Mouse (Mus musculus): Measurements from ENCODE around the gene St6gal1.

Gene St6gal1

GRCm38 (mm10) chr16:23223871-23224469 is 570 bp upstream of the St6gal1 start:
- DNase-seq (ENCODE audit: low spot score), result no peak

GRCm38 (mm10) chr16:23225069-23225721 is 655 bp downstream of the St6gal1 start:
- peak; percentile 74 for DNase-seq (ENCODE audit: low spot score)

- DNase-seq (ENCODE audit: low spot score), result peak; percentile 61
Observed at GRCm38 (mm10) chr16:23225821-23226600, 1.5 kb downstream of the St6gal1 start.

- peak; percentile 51 for DNase-seq (ENCODE audit: low spot score)
Observed at GRCm38 (mm10) chr16:23226601-23227351, 2.2 kb downstream of the St6gal1 start.

GRCm38 (mm10) chr16:23227851-23228250 is 3.3 kb downstream of the St6gal1 start:
- DNase-seq (ENCODE audit: low spot score), result no peak

- no peak for DNase-seq (ENCODE audit: low spot score)
Observed at GRCm38 (mm10) chr16:23228486-23228885, 3.9 kb downstream of the St6gal1 start.

DNA sequence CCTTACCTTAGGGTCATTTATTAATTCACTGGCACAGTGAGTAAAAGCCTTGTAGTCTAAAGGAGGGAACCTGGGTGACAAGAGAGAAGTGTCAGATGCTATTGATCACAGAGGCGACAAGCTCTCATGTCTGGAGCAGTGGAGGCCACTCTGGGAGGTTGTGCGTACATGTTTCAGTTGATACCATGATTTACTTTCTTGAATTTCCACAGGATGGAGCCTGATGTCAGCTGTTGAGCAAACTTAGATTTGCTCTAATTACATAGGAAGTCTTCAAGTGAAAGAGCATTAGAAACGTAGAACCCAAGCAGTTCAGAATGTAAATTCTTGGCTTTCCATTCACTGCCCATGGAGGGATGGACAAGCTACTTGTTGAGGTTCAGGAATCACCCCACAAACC is 5.4 kb downstream of the St6gal1 start:
- DNase-seq (ENCODE audit: low spot score), result no peak

- no peak for DNase-seq (ENCODE audit: low spot score)
Observed at GRCm38 (mm10) chr16:23231168-23231567, 6.6 kb downstream of the St6gal1 start.

DNA sequence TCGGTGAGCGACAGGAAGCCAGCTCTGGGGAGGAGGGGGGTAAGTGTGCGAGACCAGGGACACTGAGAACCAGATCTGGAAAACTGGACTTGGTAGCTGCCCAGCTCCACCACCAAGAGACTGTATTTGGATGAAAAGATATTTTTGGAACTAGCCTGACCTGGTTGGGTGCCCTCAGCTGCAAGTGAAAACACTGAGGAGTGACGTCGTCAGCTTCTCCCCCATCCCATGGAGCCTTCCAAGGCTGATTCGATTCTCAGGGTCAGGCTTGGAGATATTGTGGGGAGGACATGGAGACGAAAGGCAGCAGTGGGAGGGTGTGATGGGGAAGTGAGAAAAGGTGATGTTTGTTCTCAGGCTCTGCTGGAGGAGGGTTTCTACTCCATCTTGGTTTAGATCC is 8.2 kb downstream of the St6gal1 start:
- no peak for DNase-seq (ENCODE audit: low spot score)

DNA sequence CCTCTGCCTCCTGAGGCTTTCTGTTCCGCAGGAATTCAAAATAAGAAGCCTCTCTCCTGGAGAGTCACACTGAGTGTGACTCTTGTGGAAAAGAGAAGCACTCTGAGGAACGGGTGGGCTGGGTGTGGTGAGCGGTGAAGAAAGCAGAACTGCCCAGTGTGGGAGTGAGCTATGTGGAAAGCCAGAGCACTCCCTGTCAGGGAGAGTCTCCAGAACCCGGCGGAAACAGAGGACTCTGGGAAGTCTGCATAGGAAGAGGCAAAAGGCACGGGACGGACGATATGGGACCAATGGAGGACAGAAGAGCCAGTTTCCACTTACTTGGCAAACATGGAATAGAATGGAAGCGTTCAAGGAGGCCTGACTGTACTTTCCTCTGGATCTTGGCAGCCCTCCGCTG is 9.0 kb downstream of the St6gal1 start:
- DNase-seq (ENCODE audit: low spot score), result peak; percentile 56

DNA sequence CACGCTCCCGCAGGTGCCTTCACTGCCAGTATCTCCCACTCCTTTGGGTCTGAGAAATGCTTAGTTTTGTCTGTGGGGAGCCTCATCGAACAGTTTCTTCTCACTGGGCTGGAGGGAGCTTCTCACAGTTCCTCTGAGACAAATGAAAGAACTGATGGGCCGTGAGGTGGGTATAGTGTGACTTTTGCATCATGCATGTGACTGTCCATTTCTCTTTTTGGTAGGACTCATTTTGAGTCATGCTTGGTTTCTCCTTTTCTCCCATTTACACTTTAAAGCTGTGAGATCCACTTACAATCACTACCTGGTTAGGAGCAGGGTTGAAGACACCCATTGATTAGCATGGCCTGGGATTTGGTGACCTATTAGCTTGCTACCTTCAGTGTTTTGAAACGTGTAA is 10.0 kb downstream of the St6gal1 start:
- DNase-seq (ENCODE audit: low spot score), result no peak

- DNase-seq (ENCODE audit: low spot score), result no peak
Observed at GRCm38 (mm10) chr16:23235173-23235694, 10.7 kb downstream of the St6gal1 start.

- peak; percentile 66 for DNase-seq (ENCODE audit: low spot score)
Observed at GRCm38 (mm10) chr16:23239583-23239982, 15.0 kb downstream of the St6gal1 start.

GRCm38 (mm10) chr16:23240049-23240949 is 15.8 kb downstream of the St6gal1 start:
- peak; percentile 93 for DNase-seq (ENCODE audit: low spot score)

- DNase-seq (ENCODE audit: low spot score), result peak; percentile 62
Observed at GRCm38 (mm10) chr16:23240950-23241259, 16.4 kb downstream of the St6gal1 start.

- no peak for DNase-seq (ENCODE audit: low spot score)
Observed at GRCm38 (mm10) chr16:23243726-23244425, 19.3 kb downstream of the St6gal1 start.

GRCm38 (mm10) chr16:23244486-23244885 is 19.9 kb downstream of the St6gal1 start:
- DNase-seq (ENCODE audit: low spot score), result no peak

DNA sequence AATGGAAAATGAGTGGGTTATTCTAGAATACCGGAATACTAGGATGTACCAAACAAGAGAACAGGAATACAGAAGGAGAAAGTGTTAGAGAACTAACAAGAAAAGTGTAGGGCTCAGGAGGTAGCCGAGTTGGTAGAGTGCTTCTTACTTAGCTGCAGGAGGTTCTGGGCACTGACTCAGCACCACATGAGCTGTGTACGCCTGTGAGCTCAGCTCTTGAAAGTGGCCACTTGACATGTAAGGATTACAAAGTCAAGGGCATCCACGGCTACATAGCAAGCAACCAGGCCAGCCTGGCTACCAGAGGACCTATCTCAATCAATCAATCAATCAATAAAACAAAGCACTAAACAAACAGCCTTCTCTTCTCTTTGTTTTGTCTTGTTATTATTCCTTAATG is 24.7 kb downstream of the St6gal1 start:
- DNase-seq (ENCODE audit: low spot score), result no peak

DNA sequence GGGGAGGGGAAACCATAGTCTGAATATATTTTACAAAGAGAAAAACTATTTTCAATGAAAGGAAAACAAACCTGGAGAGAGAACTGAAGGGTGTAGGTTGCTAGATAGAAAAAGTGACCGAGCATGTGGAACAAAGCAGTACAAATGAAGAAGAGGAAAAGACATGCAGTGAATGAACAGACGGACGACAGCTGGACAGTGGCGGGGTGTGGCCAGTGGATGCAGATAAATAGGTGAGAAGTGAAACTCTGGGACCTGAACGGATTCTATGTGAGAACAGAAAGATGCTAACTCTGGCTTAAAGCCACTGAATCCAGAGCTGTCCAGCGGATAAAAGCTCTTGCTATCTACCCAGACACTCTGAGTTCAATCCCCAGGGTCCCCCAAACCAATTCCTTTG is 25.2 kb downstream of the St6gal1 start:
- DNase-seq (ENCODE audit: low spot score), result no peak

- no peak for DNase-seq (ENCODE audit: low spot score)
Observed at GRCm38 (mm10) chr16:23250556-23251444, 26.3 kb downstream of the St6gal1 start.
